22 mouse cellular contexts compared by ENCODE assay signal in the genomic region with DNA sequence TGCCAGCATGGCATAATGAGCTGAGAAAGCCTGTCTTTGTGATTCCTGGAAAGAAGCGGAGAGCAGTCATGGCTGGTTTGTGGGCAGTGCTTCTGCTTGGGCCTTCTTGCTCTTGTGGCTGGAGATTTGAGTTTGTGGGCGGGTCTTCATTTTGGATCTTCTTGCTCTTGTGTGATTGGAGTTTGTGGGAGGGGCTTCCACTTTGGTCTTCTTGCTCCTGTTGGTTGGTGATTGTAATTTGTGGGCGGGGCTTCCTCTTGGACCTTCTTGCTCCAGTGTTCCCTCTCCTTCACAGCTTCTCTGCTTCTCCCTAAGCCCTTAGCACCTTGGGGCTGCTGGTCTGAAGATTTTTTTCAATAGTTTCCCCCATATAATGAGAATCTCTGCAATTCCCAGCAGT.
A peak's percentile ranks its signal among the peaks of the same experiment; 100 is the strongest.
DNase-seq lines count a peak whose midpoint lies in the region; ATAC-seq and TF ChIP-seq lines count a peak whose summit lies in the region.
"Had no signal": no experiment of that assay in that cellular context is flagged by ENCODE, and none has a peak within 500 bp of the region (broad histone marks: within the 10 kb centered on the region; RNA-seq: fewer than 3 reads in every experiment).

No protein-coding gene starts in this region.

- peak; percentile 33 for ATAC-seq in liver, embryonic 12.5 days
- ATAC-seq: midbrain, embryonic 13.5 days; Patski had no signal

- H3K36me3 ChIP-seq in liver, embryonic 12.5 days, result no peaks in the 10 kb centered on the region
- H3K36me3 ChIP-seq: liver, embryonic 15.5 days; midbrain, embryonic 13.5 days had no signal

- peaks cover 47% of the 10 kb centered on the region for H3K4me1 ChIP-seq in liver, embryonic 12.5 days
- H3K4me1 ChIP-seq: megakaryocyte, embryonic 14.5 days had no signal

- no peaks in the 10 kb centered on the region for H3K9me3 ChIP-seq in liver, embryonic 12.5 days (replicated peaks)
- H3K9me3 ChIP-seq: hindbrain, embryonic 12.5 days; kidney, embryonic 15.5 days; liver, embryonic 15.5 days; megakaryocyte, embryonic 14.5 days; midbrain, embryonic 13.5 days had no signal

- 62% methylated on average over 3 of the region's 3 CpGs for WGBS in liver, embryonic 12.5 days (ENCODE audit: insufficient replicate concordance)

- intact Hi-C loops in left cerebral cortex, adult 2 months (cut with DNase I), result loop anchor here (2.0 to 10.0 kb wide), 2 partner anchors 61 to 291 kb away; no protein-coding TSS in a partner anchor

- TF ChIP-seq CTCF in left cerebral cortex, adult 2 months (IDR thresholded peaks at IDR 0.05), result no peak

- H3K27ac ChIP-seq in liver, embryonic 12.5 days, result no peak overlapping the region
- no peak overlapping the region for H3K27ac ChIP-seq in left cerebral cortex, adult 2 months
- H3K27ac ChIP-seq: heart, adult 2 months; hindbrain, embryonic 12.5 days; liver, embryonic 15.5 days; midbrain, embryonic 13.5 days had no signal

- no peak overlapping the region for H3K9ac ChIP-seq in liver, embryonic 12.5 days
- H3K9ac ChIP-seq: hindbrain, embryonic 12.5 days; kidney, embryonic 15.5 days; liver, embryonic 15.5 days; midbrain, embryonic 13.5 days had no signal

- DNase-seq in ES-CJ7 (ENCODE audit: low read depth, low spot score) (peak; percentile 16), NIH3T3 (ENCODE audit: low read depth) (peak; percentile 16)
- DNase-seq in c-Kit-positive CD71-positive TER-119-positive erythroid progenitor cells, embryonic 14.5 days (ENCODE audit: low spot score), result peak; percentile 12
- DNase-seq in left cerebral cortex, adult 2 months (ENCODE audit: extremely low spot score in 1 of 2, low spot score in 2 of 2), result no peak
- DNase-seq in left cerebral cortex, adult 9 months (ENCODE audit: low spot score in 2 of 2), result no peak
- no peak for DNase-seq in adrenal gland, postnatal 10 days
- DNase-seq: adrenal gland, postnatal 25 days; cerebellum, adult 11-12 months; cerebellum, postnatal 14 days; gastrocnemius, postnatal 36 days; heart, adult 2 months; kidney, adult 11 months; kidney, postnatal 4 days; lung, postnatal 14 days; right cerebral cortex, postnatal 14 days had no signal

- no peak overlapping the region for H3K4me3 ChIP-seq in liver, embryonic 12.5 days
- H3K4me3 ChIP-seq in left cerebral cortex, adult 2 months, result no peak overlapping the region
- H3K4me3 ChIP-seq: heart, adult 2 months; hindbrain, embryonic 12.5 days; kidney, embryonic 15.5 days; liver, embryonic 15.5 days; megakaryocyte, embryonic 14.5 days; midbrain, embryonic 13.5 days had no signal

- H3K4me2 ChIP-seq in liver, embryonic 12.5 days, result no peak overlapping the region
- H3K4me2 ChIP-seq: hindbrain, embryonic 12.5 days; kidney, embryonic 15.5 days; liver, embryonic 15.5 days; midbrain, embryonic 13.5 days had no signal

- no peaks in the 10 kb centered on the region for H3K27me3 ChIP-seq in liver, embryonic 12.5 days (replicated peaks)
- H3K27me3 ChIP-seq: hindbrain, embryonic 12.5 days; kidney, embryonic 15.5 days; liver, embryonic 15.5 days; megakaryocyte, embryonic 14.5 days; midbrain, embryonic 13.5 days; Patski had no signal

Comparison
In these comparisons a context has a peak if more than half of its experiments do, and no peak if none do; other contexts are left out.
1. DNase-seq: peak in ES-CJ7 (single experiment), NIH3T3 (single experiment) and c-Kit-positive CD71-positive TER-119-positive erythroid progenitor cells, embryonic 14.5 days (single experiment); none in left cerebral cortex, adult 2 months (0 of 2), left cerebral cortex, adult 9 months (0 of 2) and adrenal gland, postnatal 10 days (single experiment).